22 mouse cellular contexts compared by ENCODE assay signal in genomic region chr1:62190786-62191185, GRCm38 (mm10).
A peak's percentile ranks its signal among the peaks of the same experiment; 100 is the strongest.
DNase-seq lines count a peak whose midpoint lies in the region; ATAC-seq lines count a peak whose summit lies in the region.
"Had no signal": no experiment of that assay in that cellular context is flagged by ENCODE, and none has a peak within 500 bp of the region (broad histone marks: within the 10 kb centered on the region; RNA-seq: fewer than 3 reads in every experiment).

No protein-coding gene starts in this region.

- H3K27ac ChIP-seq in neural tube, embryonic 11.5 days (ENCODE audit: low read depth, low read length): no peak overlapping the region
- peak overlapping the region; percentile 31; the same call in 1 of the 2 replicates for H3K27ac ChIP-seq in limb, embryonic 10.5 days
- no peak overlapping the region for H3K27ac ChIP-seq in neural tube, embryonic 14.5 days (ENCODE audit: low read depth, low read length)
- H3K27ac ChIP-seq: embryonic facial prominence, embryonic 15.5 days; forebrain, embryonic 13.5 days; heart, adult 2 months; heart, embryonic 15.5 days; hindbrain, embryonic 13.5 days; hindbrain, postnatal 0 days; intestine, embryonic 15.5 days had no signal

- H3K9ac ChIP-seq in neural tube, embryonic 11.5 days (ENCODE audit: low read length): no peak overlapping the region
- no peak overlapping the region for H3K9ac ChIP-seq in neural tube, embryonic 14.5 days (replicated peaks; ENCODE audit: low read depth, low read length)
- H3K9ac ChIP-seq: embryonic facial prominence, embryonic 15.5 days; forebrain, embryonic 13.5 days; heart, embryonic 15.5 days; hindbrain, embryonic 13.5 days; intestine, embryonic 15.5 days had no signal

- no peak for ATAC-seq in neural tube, embryonic 11.5 days (ENCODE audit: insufficient read depth, low FRiP score, low TSS enrichment)
- peak; percentile 38; the same call in 1 of the 2 replicates for ATAC-seq in neural tube, embryonic 14.5 days (ENCODE audit: low read depth)
- ATAC-seq: forebrain, embryonic 13.5 days; hindbrain, postnatal 0 days; intestine, embryonic 15.5 days had no signal

- H3K4me1 ChIP-seq in neural tube, embryonic 11.5 days (ENCODE audit: control insufficient read depth, insufficient read depth, low read length): no peaks in the 10 kb centered on the region
- peaks cover 25% of the 10 kb centered on the region for H3K4me1 ChIP-seq in limb, embryonic 10.5 days
- H3K4me1 ChIP-seq in neural tube, embryonic 14.5 days (ENCODE audit: control insufficient read depth, insufficient read depth, low read length): peaks cover 5% of the 10 kb centered on the region; the same call in 1 of the 2 replicates
- H3K4me1 ChIP-seq: embryonic facial prominence, embryonic 15.5 days; heart, embryonic 15.5 days had no signal

- no peak overlapping the region for H3K4me2 ChIP-seq in neural tube, embryonic 11.5 days (ENCODE audit: low read depth)
- H3K4me2 ChIP-seq in neural tube, embryonic 14.5 days (ENCODE audit: low read depth, low read length): no peak overlapping the region
- H3K4me2 ChIP-seq: embryonic facial prominence, embryonic 15.5 days; forebrain, embryonic 13.5 days; heart, embryonic 11.5 days; heart, embryonic 15.5 days; hindbrain, embryonic 13.5 days; intestine, embryonic 15.5 days had no signal

- no peak overlapping the region for H3K4me3 ChIP-seq in neural tube, embryonic 11.5 days (ENCODE audit: low read depth, low read length)
- H3K4me3 ChIP-seq in limb, embryonic 10.5 days: no peak overlapping the region
- no peak overlapping the region for H3K4me3 ChIP-seq in neural tube, embryonic 14.5 days (ENCODE audit: low read depth, low read length)
- H3K4me3 ChIP-seq: embryonic facial prominence, embryonic 15.5 days; erythroblast, embryonic 14.5 days; forebrain, embryonic 13.5 days; heart, adult 2 months; heart, embryonic 15.5 days; hindbrain, embryonic 13.5 days; intestine, embryonic 15.5 days had no signal

- DNase-seq in embryo, embryonic 11 days: peak; percentile 40
- DNase-seq in embryo, embryonic 9.5 days (ENCODE audit: extremely low spot score): no peak
- peak; percentile 31 for DNase-seq in neural tube, embryonic 11.5 days (ENCODE audit: low spot score)
- DNase-seq in neural tube, embryonic 10.5 days (ENCODE audit: extremely low spot score, low spot score): no peak
- peak; percentile 48 for DNase-seq in limb, embryonic 10.5 days (ENCODE audit: low spot score)
- no peak for DNase-seq in lung, postnatal 25 days (ENCODE audit: low spot score)
- no peak for DNase-seq in adrenal gland, postnatal 10 days
- DNase-seq: adrenal gland, postnatal 25 days; cerebellum, adult 2 months; cerebellum, postnatal 14 days; gastrocnemius, postnatal 14 days; heart, adult 2 months; heart, postnatal 14 days had no signal

- no peaks in the 10 kb centered on the region for H3K27me3 ChIP-seq in neural tube, embryonic 11.5 days (ENCODE audit: control insufficient read depth, insufficient read depth, low read length)
- no peaks in the 10 kb centered on the region for H3K27me3 ChIP-seq in limb, embryonic 10.5 days (ENCODE audit: low read depth, poor library complexity, severe bottlenecking)
- no peaks in the 10 kb centered on the region for H3K27me3 ChIP-seq in neural tube, embryonic 14.5 days (ENCODE audit: control insufficient read depth, insufficient read depth, low read length)
- H3K27me3 ChIP-seq: embryonic facial prominence, embryonic 15.5 days; forebrain, embryonic 13.5 days; heart, embryonic 15.5 days; hindbrain, embryonic 13.5 days; intestine, embryonic 15.5 days had no signal

- H3K36me3 ChIP-seq in neural tube, embryonic 11.5 days (ENCODE audit: control insufficient read depth, insufficient read depth, low read length): no peaks in the 10 kb centered on the region
- no peaks in the 10 kb centered on the region for H3K36me3 ChIP-seq in limb, embryonic 10.5 days
- H3K36me3 ChIP-seq in neural tube, embryonic 14.5 days (ENCODE audit: control insufficient read depth, insufficient read depth, low read length): no peaks in the 10 kb centered on the region
- H3K36me3 ChIP-seq: embryonic facial prominence, embryonic 15.5 days; heart, embryonic 15.5 days; hindbrain, embryonic 13.5 days; intestine, embryonic 15.5 days had no signal

- 8% methylated on average over 1 of the region's 1 CpGs for WGBS in neural tube, embryonic 11.5 days
- 8% methylated on average over 1 of the region's 1 CpGs for WGBS in limb, embryonic 10.5 days
- 3% methylated on average over 1 of the region's 1 CpGs for WGBS in neural tube, embryonic 14.5 days

- H3K9me3 ChIP-seq in neural tube, embryonic 11.5 days (ENCODE audit: control insufficient read depth, low read length): no peaks in the 10 kb centered on the region
- no peaks in the 10 kb centered on the region for H3K9me3 ChIP-seq in limb, embryonic 10.5 days (replicated peaks)
- no peaks in the 10 kb centered on the region for H3K9me3 ChIP-seq in neural tube, embryonic 14.5 days (ENCODE audit: control insufficient read depth, low read length)
- H3K9me3 ChIP-seq: embryonic facial prominence, embryonic 15.5 days; forebrain, embryonic 13.5 days; heart, embryonic 15.5 days; hindbrain, embryonic 13.5 days; intestine, embryonic 15.5 days had no signal

Comparison
In these comparisons a context has a peak if more than half of its experiments do, and no peak if none do; other contexts are left out.
1. DNase-seq: peak in embryo, embryonic 11 days (single experiment), neural tube, embryonic 11.5 days (single experiment) and limb, embryonic 10.5 days (single experiment); none in embryo, embryonic 9.5 days (single experiment), neural tube, embryonic 10.5 days (single experiment), lung, postnatal 25 days (single experiment) and adrenal gland, postnatal 10 days (single experiment).